Mouse (Mus musculus) thymus, postnatal 10 days (tissue): Measurements from ENCODE around the gene Slc39a9.

Experiments
- DNase-seq, 2 experiments: peaks; one replicate each; pipeline ENCODE4 v3.0.0; 2021; ENCODE audit warnings: low spot score in 2 of 2

Gene Slc39a9

DNA sequence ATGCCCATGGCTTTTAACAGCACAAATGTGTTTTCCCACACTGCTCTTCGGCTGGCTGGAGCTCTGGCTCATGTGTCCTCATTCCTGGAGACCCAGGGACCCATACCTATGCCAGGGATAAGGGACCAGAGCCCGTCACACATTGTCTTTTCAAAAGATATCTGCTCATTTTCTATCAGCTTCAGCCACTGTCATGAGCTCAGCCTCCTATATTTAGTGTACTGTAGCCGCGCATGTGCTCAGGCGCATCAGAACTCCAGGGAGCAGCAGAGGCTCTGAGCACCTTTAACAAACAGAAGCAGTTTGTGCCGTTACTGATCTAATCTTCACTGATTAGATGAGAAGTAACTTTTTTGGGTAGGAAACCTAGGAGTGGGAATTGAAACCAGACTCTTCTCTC lies 72.2 kb downstream of the Slc39a9 start:
- DNase-seq = no peak

DNA sequence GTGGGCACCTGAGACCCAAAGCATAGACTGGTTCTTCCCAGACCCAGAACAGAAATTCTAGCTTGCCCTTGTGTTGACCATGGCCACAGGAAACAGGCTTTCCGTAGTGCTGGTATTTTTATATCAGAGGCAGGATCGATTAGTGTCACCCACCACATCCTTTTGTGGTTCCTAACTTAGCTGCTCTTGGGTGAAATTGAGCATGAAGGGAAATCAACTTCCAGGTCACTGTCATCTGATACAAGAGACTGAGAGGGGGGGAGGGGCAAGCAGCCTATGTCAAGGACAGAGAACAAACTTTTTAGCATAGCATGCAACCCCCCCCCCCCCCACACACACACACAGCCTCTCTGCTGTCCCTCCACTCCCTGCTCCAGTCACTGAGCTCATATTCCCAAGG lies 75.5 kb downstream of the Slc39a9 start:
- DNase-seq = no peak

DNA sequence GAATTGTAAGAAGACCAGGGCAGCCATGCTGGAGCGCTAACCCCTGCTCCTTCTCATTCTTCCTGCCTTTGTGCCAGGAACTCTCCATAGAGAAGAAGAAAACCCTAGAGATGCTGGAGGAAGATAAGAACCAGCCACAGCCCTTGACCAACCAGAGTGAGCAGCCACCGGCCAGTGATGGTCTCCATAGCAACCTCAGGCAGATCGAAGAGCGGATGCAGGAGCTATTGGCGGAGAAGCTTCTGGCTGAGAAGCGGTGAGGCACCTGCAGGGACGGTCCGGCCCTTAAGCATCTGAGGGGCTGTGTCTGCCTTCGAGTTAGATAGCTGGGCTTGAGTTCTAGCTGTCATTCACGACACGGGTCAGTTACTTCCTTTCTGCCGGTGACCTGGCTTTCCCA lies 76.8 kb downstream of the Slc39a9 start:
- no peak for DNase-seq

DNA sequence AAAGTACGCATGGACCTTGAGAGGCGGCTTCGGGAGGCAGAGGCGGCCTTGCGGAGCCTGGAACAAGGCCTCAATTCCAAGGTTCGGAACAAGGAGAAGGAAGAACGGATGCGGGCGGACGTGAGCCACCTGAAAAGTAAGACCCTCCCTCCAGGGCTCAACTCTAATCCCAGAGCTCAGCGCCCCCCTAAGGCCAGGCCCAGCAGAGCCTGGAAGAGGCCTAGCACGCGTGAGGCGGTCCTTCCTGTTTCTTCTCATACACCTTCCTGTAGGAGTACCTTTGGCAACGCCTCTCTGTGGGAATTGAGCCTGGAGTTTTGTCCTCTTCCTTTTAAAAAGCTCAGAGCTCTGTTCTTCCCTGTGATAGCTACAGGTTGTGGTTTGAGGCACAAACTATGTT lies 77.8 kb downstream of the Slc39a9 start:
- no peak for DNase-seq

DNA sequence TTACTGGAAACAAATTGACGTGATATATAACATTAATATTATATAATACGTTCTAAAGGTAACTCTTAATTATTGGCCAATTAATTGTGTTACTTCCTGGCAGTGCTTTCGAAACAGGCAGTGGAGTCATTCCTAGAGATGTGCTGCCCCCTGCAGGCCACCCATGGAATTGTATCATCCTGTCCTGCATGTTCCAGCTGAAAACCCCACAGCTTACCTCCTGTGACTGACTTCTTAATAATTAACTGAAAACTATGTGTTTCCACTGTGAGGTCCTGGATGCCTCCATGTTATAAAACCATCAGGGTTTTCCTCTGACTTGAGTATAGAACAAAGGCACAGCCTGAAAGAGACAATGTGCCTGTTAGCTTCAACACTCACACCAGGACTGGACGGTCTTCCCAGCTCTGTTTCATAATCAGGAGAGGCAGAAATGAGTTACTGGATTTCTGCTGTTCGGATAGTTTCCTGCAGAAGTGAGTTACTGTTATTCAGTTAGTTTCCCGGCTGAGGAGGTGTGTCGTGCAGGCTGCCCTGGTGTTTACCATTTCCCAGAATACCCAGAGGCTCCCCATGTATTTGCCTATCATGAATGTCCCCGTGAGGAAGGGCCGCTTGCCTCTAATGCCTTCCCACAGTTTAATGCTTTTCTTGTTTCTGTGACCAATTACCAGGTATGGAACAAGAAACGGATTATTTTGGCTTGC lies 81.3 kb downstream of the Slc39a9 start:
- DNase-seq = peak; percentile 51 to 85

DNA sequence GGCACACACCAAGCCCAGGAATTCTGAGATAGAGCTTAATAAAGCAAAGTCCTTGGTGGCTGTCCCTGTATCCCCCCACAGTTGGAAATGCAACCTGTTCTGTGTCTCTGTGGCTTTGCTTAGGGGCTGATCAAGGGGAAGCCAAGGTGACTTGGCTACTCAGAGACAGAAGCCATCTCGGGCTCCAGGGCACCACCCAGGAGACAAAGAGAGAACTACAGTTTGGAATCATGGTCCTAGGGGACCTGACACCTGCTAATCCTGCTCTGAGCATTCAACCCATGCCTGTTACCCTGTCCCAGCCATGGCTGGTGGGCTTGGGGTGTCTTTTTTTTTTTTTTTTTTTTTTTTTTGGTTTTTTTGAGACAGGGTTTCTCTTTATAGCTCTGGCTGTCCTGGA lies 84.5 kb downstream of the Slc39a9 start:
- DNase-seq = no peak

DNA sequence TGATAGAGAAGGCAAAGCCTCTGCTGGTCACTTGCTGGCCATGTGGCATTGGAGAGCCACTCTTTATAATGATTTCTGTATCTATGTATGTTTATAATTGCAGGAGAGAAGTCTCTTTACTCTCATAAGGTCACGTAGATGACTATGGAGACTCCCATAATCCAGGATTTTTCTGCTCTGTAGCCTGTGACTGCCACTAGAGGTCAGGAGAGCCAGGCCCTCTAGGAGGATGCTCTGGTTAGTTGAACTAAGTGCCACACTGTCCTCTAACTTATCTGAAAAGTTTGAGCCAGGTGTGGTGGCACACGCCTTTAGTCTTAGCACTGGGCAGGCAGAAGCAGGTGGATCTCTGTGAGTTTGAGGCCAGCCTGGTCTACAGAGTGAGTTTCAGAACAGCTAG lies 85.1 kb downstream of the Slc39a9 start:
- DNase-seq = no peak

DNA sequence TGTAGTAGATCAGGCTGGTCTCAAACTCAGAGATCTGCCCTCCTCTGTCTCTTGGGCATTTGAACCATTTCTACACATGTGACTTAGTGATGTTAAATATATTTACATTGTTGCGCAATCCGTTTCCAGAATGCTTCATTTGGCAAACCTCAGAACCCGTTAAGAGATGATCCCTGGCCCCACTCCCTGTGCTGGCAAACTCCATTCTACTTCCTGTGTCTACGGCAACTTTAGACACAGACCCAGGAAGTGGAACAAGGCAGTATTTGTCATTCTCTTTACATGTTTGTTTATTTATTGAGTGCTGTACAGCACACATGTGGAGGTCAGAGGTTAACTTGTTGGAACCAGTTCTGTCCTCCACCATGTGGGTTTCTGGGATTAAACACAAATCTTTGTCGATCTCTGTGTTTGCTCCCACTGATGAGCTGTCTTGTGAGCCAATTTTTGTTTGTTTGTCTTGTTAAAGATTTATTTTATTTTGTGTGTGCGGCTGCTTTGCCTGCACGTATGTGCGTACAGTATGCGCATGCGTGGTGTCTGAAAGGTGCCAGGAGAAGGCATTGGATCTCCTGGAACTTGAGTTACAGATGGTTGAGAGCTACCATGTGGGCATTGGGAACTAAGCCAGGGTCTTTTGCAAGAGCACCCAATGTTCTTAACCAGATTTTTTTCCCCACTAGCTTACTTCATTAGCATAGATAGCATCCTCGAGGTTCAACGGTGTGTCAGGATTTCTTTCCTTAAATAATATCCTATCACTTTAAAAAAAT lies 86.3 kb downstream of the Slc39a9 start:
- no peak for DNase-seq

DNA sequence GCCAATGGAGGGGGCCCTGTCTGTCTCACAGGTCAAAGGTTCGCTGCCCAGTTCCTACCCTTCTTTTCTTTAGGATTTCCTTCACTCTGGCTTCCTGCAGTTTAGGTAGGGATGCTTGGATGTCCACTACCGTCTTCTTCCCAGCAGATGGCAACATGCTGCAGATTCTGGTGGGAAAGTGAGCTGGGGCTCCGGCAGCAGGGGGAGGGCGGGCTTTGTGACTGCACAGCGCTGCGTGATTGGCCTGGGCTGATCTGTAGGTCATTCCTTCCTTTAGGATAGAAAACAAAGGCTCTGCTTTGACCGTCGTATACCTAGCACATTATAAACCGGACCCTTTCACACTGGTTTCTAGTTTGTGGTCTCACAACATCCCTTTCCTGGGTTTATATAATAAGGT lies 86.9 kb downstream of the Slc39a9 start:
- DNase-seq = peak in 1 of 2 experiments; percentile 25
